Mouse (Mus musculus) Patski (cell line): ENCODE measurements around the gene Tnnt3. TPM values are rescaled to one million over a fixed set of nuclear protein-coding genes. Genes with fewer than 3 reads are reported as not detected.
A peak's percentile ranks its signal among the peaks of the same experiment; 100 is the strongest.

Experiments
- ATAC-seq: fragments of 100-300 bp; one replicate; pipeline ENCODE4 v1.8.0; 2021
- CTCF ChIA-PET: fragments of 350-600 bp; sonication (Branson Sonifier 250); formaldehyde crosslinking; loops from one replicate; lab custom pipeline; 2022; ENCODE audit warnings: inconsistent platforms; lab: Charles Lee
- POLR2A ChIA-PET: fragments of 350-600 bp; sonication (Branson Sonifier 250); formaldehyde crosslinking; loops from one replicate; lab custom pipeline; 2022; ENCODE audit warnings: antibody characterized with exemption, inconsistent platforms; lab: Charles Lee
- DNase-seq: peaks from one replicate; pipeline ENCODE4 v3.0.0-alpha.2; 2011; ENCODE audit warnings: low read depth, low spot score
- H3K27me3 ChIP-seq: fragments of 371-371 bp; one replicate; pipeline ENCODE4 v1.5.1; 2021
- CTCF ChIP-seq: fragments of 100-300 bp; IDR thresholded peaks from one replicate; pipeline ENCODE4 v1.5.1; 2021
- in situ Hi-C: fragments of 300-500 bp; cut with MboI; formaldehyde crosslinking; loops from 3 replicates; pipeline ENCODE4 v1.11.1; 2018; ENCODE audit warnings: low pct_unique_long_range_greater_than_20kb, mixed read lengths
- polyA plus RNA-seq: library from polyadenylated mRNA; unstranded; gene quantifications from one replicate; pipeline ENCODE4 v1.2.3, GENCODE M21; 2021

The Tnnt3 gene
- polyA plus RNA-seq, 1 experiment from 2014 or later: 0.22 TPM

GRCm38 (mm10) chr7:142482256-142482609, 16.4 kb upstream of the Tnnt3 start:
- no peaks in the 10 kb centered on the region for H3K27me3 ChIP-seq
- in situ Hi-C loops: no loop called here
- TF ChIP-seq CTCF: no peak
- POLR2A ChIA-PET: interaction anchor here (0.7 to 1.2 kb wide), 2 partner anchors 25 to 62 kb away, joined by 3 to 6 read pairs; no protein-coding TSS in a partner anchor
- CTCF ChIA-PET: interaction anchor here (1.2 to 2.6 kb wide), 5 partner anchors 12 to 148 kb away, joined by 4 to 9 read pairs (median 4); no protein-coding TSS in a partner anchor
- ATAC-seq (peak; percentile 14), DNase-seq (peak; percentile 46)

- no peaks in the 10 kb centered on the region for H3K27me3 ChIP-seq
- no peak for ATAC-seq
- no peak for TF ChIP-seq CTCF
- DNase-seq: no peak
- ChIA-PET CTCF (interaction anchor here (0.6 to 2.6 kb wide), 6 partner anchors 11 to 149 kb away, joined by 3 to 9 read pairs (median 4); no protein-coding TSS in a partner anchor), POLR2A (interaction anchor here (0.7 kb wide), 1 partner anchor 26 kb away, joined by 6 read pairs; no protein-coding TSS in a partner anchor)
- in situ Hi-C loops: no loop called here
These were observed 15.5 kb upstream of the Tnnt3 start for GRCm38 (mm10) chr7:142483136-142483535.

- POLR2A ChIA-PET: no interaction called here
- in situ Hi-C loops: no loop called here
These were observed 13.9 kb upstream of the Tnnt3 start for GRCm38 (mm10) chr7:142484780-142485179.

GRCm38 (mm10) chr7:142486751-142487162, 11.9 kb upstream of the Tnnt3 start:
- POLR2A ChIA-PET: no interaction called here

More at GRCm38 (mm10) chr7:142484780-142485179, 13.9 kb upstream of the Tnnt3 start:
- DNase-seq: no peak
- H3K27me3 ChIP-seq: no peaks in the 10 kb centered on the region
- CTCF ChIA-PET: no interaction called here
- ATAC-seq: no peak
- no peak for TF ChIP-seq CTCF

GRCm38 (mm10) chr7:142487341-142487859, 11.2 kb upstream of the Tnnt3 start:
- no peak for ATAC-seq
- in situ Hi-C loops: no loop called here
- TF ChIP-seq CTCF: no peak
- DNase-seq: no peak
- POLR2A ChIA-PET: interaction anchor here (1.5 kb wide), 1 partner anchor 10 kb away, joined by 3 read pairs; no protein-coding TSS in a partner anchor
- H3K27me3 ChIP-seq: no peaks in the 10 kb centered on the region
- CTCF ChIA-PET: interaction anchor here (0.7 to 2.1 kb wide), 5 partner anchors 8 to 49 kb away, joined by 3 to 5 read pairs (median 4); partner anchors contain the start of gene Lsp1

More at GRCm38 (mm10) chr7:142486751-142487162, 11.9 kb upstream of the Tnnt3 start:
- DNase-seq: no peak
- no peak for ATAC-seq
- CTCF ChIA-PET: interaction anchor here (0.7 to 2.1 kb wide), 3 partner anchors 9 to 48 kb away, joined by 3 to 5 read pairs (median 4); no protein-coding TSS in a partner anchor
- in situ Hi-C loops: no loop called here
- H3K27me3 ChIP-seq: no peaks in the 10 kb centered on the region
- TF ChIP-seq CTCF: no peak

- DNase-seq (no peak), ATAC-seq (no peak)
- TF ChIP-seq CTCF: no peak
- POLR2A ChIA-PET: interaction anchor here (1.5 kb wide), 1 partner anchor 9 kb away, joined by 3 read pairs; no protein-coding TSS in a partner anchor
- in situ Hi-C loops: no loop called here
- CTCF ChIA-PET: interaction anchor here (1.0 to 2.1 kb wide), 5 partner anchors 9 to 49 kb away, joined by 3 to 5 read pairs (median 4); partner anchors contain the start of gene Lsp1
- no peaks in the 10 kb centered on the region for H3K27me3 ChIP-seq
These were observed 10.6 kb upstream of the Tnnt3 start for GRCm38 (mm10) chr7:142488053-142488452.

- ATAC-seq: no peak
These were observed 5.1 kb upstream of the Tnnt3 start for GRCm38 (mm10) chr7:142493535-142493934.

GRCm38 (mm10) chr7:142496158-142496557, 2.5 kb upstream of the Tnnt3 start:
- ATAC-seq (no peak), DNase-seq (no peak)
- H3K27me3 ChIP-seq: no peaks in the 10 kb centered on the region
- ChIA-PET POLR2A (no interaction called here), CTCF (interaction anchor here (0.9 to 1.9 kb wide), 6 partner anchors 9 to 180 kb away, joined by 3 to 6 read pairs (median 4); no protein-coding TSS in a partner anchor)
- in situ Hi-C loops: loop anchor here (5.0 kb wide), 2 partner anchors 54 to 159 kb away; partner anchors contain the start of gene Tnni2
- TF ChIP-seq CTCF: no peak

More at GRCm38 (mm10) chr7:142493535-142493934, 5.1 kb upstream of the Tnnt3 start:
- no peak for DNase-seq
- H3K27me3 ChIP-seq: no peaks in the 10 kb centered on the region
- in situ Hi-C loops: no loop called here
- CTCF ChIA-PET: interaction anchor here (1.0 to 1.6 kb wide), 2 partner anchors 11 to 28 kb away, joined by 3 to 4 read pairs; no protein-coding TSS in a partner anchor
- no peak for TF ChIP-seq CTCF
- POLR2A ChIA-PET: interaction anchor here (1.2 kb wide), 1 partner anchor 159 kb away, joined by 3 read pairs; no protein-coding TSS in a partner anchor

- DNase-seq (no peak), ATAC-seq (no peak)
- TF ChIP-seq CTCF: peak; percentile 85
- no peaks in the 10 kb centered on the region for H3K27me3 ChIP-seq
- ChIA-PET POLR2A (interaction anchor here (0.8 to 1.0 kb wide), 3 partner anchors 8 to 109 kb away, joined by 3 read pairs; partner anchors contain the start of gene Ctsd), CTCF (interaction anchor here (0.6 to 1.7 kb wide), 13 partner anchors 8 to 179 kb away, joined by 3 to 16 read pairs (median 5); no protein-coding TSS in a partner anchor)
- in situ Hi-C loops: loop anchor here (5.0 kb wide), 2 partner anchors 54 to 159 kb away; partner anchors contain the start of gene Tnni2
These were observed 1.8 kb upstream of the Tnnt3 start for GRCm38 (mm10) chr7:142496800-142497199.

- no peaks in the 10 kb centered on the region for H3K27me3 ChIP-seq
- no peak for ATAC-seq
- peak; percentile 85 for TF ChIP-seq CTCF
- in situ Hi-C loops: loop anchor here (5.0 kb wide), 2 partner anchors 55 to 160 kb away; partner anchors contain the start of gene Tnni2
- CTCF ChIA-PET: interaction anchor here (0.8 to 1.7 kb wide), 8 partner anchors 10 to 180 kb away, joined by 3 to 16 read pairs (median 6); no protein-coding TSS in a partner anchor
- peak; percentile 24 for DNase-seq
- POLR2A ChIA-PET: interaction anchor here (0.8 to 1.0 kb wide), 2 partner anchors 9 to 110 kb away, joined by 3 read pairs; partner anchors contain the start of gene Ctsd
These were observed 861 bp upstream of the Tnnt3 start for GRCm38 (mm10) chr7:142497775-142498174.
